Mouse (Mus musculus): ENCODE results near the gene 4933402E13Rik. TPM values are rescaled to one million over a fixed set of nuclear protein-coding genes. Genes with fewer than 3 reads are reported as not detected.

4933402E13Rik gene
- polyA plus RNA-seq (2015; fragmentation: Nextera tagmentation; extraction: Ambion mirVana) = 0.14 and 0.19 TPM in 2 replicates

GRCm38 (mm10) chrX:62283199-62283598 is at the start of gene 4933402E13Rik:
Gene 4933402E13Rik (plus strand): TSS chrX:62283499.
- Histone ChIP-seq H3K4me3 (replicated peaks) (no peak within 1 kb of the TSS), H3K9ac (no peak within 1 kb of the TSS), H3K27me3 (replicated peaks) (no peaks in the 10 kb centered on the region)

More at GRCm38 (mm10) chrX:62283199-62283598, at the start of gene 4933402E13Rik:
- no peaks in the 10 kb centered on the region for H3K9me3 ChIP-seq
- H3K27ac ChIP-seq = no peak within 1 kb of the TSS
- WGBS = 83% methylated on average over 8 of the region's 8 CpGs
- no peak for ATAC-seq
- H3K36me3 ChIP-seq = no peaks in the 10 kb centered on the region
- no peak within 1 kb of the TSS for H3K4me2 ChIP-seq (replicated peaks)
- H3K4me1 ChIP-seq (replicated peaks) = no peaks in the 10 kb centered on the region

Other genes starting within 250 kb of the 4933402E13Rik start
- not detected in 2 replicates for gene 4931400O07Rik, start 184.5 kb downstream of the 4933402E13Rik start, polyA plus RNA-seq (2015; fragmentation: Nextera tagmentation; extraction: Ambion mirVana)

Data from intestine, embryonic 15.5 days (tissue).